Mouse (Mus musculus): ENCODE results near the gene Snrnp200. TPM values are rescaled to one million over a fixed set of nuclear protein-coding genes. Genes with fewer than 3 reads are reported as not detected.

Gene Snrnp200
- 19.7 and 31.8 TPM in 2 replicates for polyA plus RNA-seq (2012)

DNA sequence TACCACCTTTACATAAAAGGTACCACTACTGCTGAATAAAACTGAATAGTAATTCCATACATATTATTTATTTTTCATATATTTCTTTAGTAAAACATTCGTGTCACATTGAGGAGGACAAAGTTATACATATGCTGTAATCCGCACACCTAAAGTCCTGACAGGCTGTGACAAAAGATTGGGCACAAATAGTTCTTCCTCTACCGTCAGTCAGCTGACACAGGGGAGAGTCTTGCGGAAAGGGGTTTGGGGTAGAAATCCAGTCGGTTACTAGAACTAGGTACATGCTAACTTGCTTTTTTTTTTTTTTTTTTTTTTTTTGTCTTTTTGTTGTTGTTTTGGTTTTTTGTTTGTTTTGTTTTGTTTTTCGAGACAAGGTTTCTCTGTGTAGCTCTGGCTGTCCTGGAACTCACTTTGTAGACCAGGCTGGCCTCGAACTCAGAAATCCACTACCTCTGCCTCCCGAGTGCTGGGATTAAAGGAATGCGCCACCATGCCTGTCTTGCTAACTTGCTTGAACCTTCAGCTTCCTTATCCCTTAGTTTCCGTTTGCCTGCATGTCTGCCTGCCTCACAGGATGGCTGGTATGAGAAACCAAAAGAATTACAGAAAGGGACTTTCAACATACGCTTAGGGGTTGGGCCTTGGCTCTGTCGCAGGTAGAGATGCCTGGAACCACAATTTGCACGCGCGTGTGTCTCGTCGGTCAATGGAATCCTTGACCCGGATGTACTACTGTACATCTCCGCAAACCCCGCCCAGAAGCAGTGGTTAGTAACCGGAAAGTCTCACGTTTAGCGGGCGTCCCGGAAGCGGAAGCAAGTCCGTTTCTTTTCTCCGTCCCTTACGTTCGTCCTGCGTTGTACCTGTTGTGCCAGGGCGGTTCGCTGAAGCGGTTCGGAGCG lies at the start of gene Snrnp200, which contains the start of gene 1810024B03Rik:
Gene Snrnp200 (plus strand): TSS at position 840 of the 905 bp plus-strand sequence.
Gene 1810024B03Rik (minus strand): TSS at position 734 of the 905 bp plus-strand sequence.
- no peak for TF ChIP-seq GATA1 (IDR thresholded peaks at IDR 0.05; ENCODE audit: low read length)

DNA sequence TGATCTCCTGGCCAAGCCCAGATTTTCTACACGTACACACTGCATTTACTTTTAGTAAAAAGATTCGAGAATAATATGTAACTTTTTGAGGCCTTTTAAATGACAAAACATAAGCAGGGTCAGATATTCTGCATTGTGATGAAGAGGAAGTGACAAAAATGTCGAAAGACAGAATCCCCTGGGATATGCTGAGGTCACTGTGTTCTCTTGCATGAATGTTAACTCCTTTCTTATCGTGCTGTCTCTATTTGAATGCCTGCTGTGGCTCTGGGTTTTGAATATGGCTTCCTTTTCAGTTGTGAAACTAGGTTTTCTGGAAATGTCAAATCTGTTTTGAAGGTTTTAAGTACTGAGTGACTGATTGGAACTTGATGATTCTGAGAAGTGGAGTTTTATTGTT lies 42.5 kb upstream of the Snrnp200 start:
- no peak for TF ChIP-seq GATA1 (IDR thresholded peaks at IDR 0.05; ENCODE audit: low read length)

DNA sequence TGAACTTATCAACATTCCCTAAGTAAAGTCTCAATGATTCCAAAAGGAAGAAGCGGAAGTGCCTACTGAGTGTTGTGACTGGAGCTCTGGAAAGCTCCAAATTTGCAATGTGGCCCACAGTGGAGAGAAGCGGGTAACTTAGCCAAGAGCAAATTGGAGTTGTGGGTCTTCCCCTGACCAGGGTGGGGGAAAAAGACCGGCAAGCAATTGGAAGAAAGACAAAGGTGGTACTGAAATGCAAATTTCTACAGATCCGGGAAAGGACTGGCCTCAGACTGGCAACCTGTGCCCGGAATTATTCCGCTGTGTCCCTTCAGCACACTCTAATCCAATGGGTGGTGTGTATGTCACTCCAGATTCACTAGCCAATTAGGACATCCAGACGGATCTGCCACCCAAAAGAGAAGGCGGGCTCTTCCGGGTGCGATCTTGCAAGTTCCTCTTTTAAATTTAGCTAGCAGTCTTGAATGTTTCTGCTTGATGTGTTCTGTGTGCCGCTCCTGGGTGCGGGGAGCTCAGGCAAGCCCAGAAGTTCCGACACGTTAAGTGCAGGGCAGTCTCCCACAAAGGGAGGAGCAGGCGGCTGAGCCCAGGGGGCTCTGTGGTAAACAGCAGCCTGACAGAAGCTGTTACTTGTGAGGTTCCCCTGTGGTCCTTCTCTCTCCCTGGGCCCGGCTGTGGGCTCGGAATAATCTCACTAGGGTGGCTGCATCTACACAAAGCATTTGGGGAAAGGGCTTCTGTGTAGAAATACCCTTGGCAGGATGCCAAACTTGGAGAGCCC lies 25.4 kb upstream of the Snrnp200 start:
- no peak for TF ChIP-seq GATA1 (IDR thresholded peaks at IDR 0.05; ENCODE audit: low read length)

DNA sequence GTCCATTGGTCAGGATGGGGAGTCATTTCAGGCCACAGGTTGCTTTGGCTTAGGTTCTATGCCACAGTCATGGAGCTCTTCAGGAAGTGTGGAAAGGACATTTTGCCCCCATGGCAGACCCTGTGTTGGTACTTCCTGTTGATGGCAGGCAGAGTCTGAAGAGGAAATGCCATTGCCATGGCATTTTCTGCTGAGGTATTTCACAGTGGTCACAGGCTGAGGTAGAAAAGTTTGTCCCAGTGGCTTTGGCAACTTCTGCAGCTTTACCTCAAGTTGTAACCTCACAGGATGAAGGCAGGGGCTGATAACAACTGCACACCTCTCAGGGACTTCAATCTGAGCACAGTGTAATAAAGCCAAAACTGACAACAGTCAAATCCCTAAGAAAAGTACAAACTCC lies 18.6 kb upstream of the Snrnp200 start:
- no peak for TF ChIP-seq GATA1 (IDR thresholded peaks at IDR 0.05; ENCODE audit: low read length)

DNA sequence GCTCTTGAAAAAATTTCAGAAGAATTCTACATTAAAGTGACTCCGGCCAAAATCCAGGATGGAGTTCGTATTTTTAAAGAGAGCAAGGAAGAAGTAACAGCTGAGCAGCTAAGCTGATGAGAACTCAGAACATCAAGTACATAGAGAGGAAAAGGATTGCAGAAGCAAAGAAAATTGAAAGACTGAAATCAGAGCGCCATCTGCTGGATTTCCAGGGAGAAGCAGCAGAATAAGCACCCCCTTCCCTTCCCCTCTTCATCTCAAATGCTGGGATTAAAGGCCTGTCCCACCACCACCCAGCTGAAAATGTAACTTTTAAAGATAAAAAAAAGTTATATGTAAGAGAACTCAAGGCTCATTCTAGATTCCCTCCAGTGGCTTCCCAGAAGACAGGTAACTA lies 3.3 kb upstream of the Snrnp200 start:
- no peak for TF ChIP-seq GATA1 (IDR thresholded peaks at IDR 0.05; ENCODE audit: low read length)

DNA sequence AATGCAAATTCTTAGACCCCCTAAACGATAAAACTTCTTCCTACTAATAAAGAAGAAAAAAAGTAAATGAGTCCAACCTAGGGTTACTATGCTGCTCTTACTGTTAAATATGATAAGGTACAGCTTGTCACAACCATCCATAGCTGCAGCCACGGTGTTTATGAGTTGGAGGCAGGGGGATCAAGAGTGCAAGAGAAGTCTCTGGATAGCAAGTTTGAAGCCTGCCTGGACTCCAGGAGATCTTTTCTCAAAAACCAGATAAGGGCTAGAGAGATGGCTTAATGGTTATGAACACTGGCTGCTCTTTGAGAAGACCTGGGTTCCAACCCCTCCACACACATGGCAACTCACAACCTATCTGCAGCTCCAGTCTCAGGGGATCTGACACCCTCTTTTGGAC lies 1.3 kb upstream of the Snrnp200 start:
- no peak for TF ChIP-seq GATA1 (IDR thresholded peaks at IDR 0.05; ENCODE audit: low read length)

DNA sequence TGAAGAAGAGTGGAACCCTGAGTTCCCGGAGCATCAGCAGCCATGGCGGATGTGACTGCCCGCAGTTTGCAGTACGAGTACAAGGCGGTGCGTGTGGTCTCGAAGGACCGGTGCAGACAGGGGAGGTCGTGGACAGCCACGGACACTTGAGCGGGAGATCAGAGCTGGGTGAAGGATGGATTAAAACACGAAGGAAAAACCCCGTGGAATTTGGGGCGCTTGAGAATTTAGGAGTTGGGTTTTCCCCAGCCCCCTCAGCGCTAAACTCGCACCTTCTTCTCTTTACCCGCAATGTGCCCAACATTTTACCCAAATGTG lies 225 bp downstream of the Snrnp200 start:
- TF ChIP-seq GATA1 (IDR thresholded peaks at IDR 0.05; ENCODE audit: low read length), result no peak

DNA sequence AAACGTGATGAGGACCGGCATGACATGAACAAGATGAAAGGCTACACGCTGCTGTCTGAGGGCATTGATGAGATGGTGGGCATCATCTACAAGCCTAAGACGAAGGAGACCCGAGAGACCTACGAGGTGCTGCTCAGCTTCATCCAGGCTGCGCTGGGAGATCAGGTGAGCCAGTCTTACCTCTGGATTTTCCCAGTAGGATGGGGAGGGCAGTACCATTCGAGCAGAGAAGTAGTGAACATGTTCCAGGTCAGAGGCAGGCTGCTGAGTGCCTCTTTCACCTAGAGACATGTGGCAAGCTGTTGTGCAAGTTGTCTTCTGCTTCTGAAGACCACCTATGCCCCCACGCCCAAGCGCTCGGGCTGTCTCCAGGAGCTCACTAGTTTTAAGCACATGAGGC lies 2.5 kb downstream of the Snrnp200 start:
- no peak for TF ChIP-seq GATA1 (IDR thresholded peaks at IDR 0.05; ENCODE audit: low read length)

DNA sequence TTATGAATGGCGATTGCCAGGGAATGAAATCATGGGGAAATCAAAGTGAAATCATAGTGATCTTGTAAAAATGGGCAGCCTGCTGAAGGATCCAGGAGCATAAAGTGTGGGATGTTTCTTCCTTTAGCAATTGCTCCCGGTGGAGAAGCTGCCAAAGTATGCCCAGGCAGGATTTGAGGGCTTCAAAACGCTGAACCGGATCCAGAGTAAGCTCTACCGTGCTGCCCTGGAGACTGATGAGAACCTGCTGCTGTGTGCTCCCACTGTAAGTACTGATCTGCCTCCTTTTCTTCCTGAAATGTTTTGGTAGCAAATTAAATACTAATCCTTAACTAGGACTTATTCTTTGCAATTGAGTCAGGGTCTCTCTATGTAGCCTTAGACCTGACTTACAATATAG lies 9.6 kb downstream of the Snrnp200 start:
- no peak for TF ChIP-seq GATA1 (IDR thresholded peaks at IDR 0.05; ENCODE audit: low read length)

DNA sequence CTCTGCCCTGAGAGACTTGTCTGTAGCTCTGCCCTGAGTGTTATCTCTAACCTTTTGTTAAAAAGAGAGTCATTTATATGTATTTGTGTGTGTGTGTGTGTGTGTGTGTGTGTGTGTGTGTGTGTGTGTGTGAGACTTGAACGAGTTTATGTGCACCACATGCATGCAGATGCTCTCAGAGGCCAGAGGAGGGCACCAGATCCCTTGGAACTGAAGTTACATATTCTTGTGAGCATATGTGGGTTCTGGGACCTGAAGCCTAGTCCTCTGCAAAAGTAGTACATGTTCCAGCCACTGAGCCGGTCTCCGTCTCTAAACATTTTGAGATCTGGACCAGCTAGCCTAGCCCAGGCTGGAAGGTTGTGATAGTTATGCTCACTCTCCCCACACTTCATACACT lies 17.1 kb downstream of the Snrnp200 start:
- no peak for TF ChIP-seq GATA1 (IDR thresholded peaks at IDR 0.05; ENCODE audit: low read length)

DNA sequence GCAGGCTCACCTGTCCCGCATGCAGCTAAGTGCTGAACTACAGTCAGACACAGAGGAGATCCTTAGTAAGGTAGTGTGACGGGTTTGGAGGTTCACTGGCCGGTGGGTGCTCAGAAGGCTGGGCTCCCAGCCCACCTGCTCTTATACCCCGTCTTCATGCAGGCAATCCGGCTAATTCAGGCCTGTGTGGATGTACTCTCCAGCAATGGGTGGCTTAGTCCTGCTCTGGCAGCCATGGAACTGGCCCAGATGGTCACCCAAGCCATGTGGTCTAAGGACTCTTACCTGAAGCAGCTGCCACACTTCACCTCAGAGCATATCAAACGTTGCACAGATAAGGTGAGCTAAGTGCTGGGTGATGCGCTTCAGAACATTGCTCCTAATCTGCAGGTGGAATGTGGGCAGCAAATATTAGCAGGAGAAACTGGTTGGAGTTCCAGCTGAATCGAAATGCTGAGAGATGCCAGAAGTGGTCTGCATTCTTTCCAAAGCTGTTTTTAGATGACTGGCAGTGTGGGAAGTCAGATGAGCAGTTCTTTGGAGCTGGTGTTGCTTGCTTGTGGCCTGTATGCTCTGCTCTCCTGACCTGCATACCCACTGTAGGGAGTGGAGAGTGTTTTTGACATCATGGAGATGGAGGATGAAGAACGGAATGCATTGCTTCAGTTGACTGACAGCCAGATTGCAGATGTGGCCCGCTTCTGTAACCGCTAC lies 29.9 kb downstream of the Snrnp200 start:
- no peak for TF ChIP-seq GATA1 (IDR thresholded peaks at IDR 0.05; ENCODE audit: low read length)

DNA sequence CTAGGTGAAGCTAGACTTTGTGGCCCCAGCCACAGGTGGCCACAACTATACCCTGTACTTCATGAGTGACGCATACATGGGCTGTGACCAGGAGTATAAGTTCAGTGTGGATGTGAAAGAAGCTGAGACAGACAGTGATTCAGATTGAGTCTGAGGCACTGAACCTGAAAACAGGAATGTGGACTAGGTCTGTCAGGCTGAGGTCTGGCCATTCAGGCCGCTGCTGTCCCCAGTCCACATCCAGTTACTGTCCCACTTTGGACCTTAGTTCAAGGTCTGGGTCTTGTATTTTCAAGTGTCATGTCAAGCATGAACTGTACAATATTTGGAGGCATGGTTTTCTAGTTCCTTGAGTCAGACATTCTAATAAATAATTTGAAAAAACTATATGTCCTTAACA lies 31.9 kb downstream of the Snrnp200 start:
- no peak for TF ChIP-seq GATA1 (IDR thresholded peaks at IDR 0.05; ENCODE audit: low read length)

DNA sequence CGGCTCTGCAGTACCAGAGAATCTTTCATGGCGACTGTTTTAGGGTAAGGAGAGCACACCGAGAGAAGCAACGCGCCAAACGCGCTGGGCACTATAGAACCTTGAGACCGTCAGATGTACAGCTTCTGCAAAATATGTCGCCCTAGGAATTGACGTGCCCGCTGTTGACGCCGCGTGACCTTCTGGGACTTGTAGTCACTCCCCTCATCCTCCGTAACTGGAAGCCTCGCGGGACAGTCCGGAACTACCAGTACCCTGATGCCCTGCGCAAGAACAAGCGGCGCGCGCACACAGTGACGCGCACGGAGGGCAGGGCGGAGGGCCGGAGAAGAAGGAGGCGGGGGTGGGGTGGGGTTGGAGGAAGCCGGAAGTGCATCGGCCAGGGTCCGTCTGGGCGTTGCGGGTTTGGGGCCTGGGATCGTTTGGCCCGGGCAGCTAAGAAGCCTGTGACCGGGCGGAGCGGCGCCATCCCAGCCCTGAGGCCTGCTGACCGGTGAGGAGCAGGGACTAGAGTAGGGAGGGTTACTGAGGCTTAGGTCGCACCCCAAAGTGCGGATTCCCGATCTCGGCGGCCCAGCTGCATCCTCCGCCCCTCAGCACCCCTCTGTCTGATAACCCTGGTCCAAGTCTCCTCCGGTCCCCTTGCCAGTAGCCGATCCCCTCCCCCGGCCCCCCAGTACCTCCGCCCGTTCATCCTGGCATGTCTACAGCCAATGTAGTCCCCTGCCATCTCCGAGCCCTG lies 39.6 kb downstream of the Snrnp200 start, which contains the start of the genes Ciao1 and Tmem127:
Gene Ciao1 (minus strand): TSS at position 225 of the 742 bp plus-strand sequence.
Gene Tmem127 (plus strand): TSS at position 317 of the 742 bp plus-strand sequence.
- no peak for TF ChIP-seq GATA1 (IDR thresholded peaks at IDR 0.05; ENCODE audit: low read length)

DNA sequence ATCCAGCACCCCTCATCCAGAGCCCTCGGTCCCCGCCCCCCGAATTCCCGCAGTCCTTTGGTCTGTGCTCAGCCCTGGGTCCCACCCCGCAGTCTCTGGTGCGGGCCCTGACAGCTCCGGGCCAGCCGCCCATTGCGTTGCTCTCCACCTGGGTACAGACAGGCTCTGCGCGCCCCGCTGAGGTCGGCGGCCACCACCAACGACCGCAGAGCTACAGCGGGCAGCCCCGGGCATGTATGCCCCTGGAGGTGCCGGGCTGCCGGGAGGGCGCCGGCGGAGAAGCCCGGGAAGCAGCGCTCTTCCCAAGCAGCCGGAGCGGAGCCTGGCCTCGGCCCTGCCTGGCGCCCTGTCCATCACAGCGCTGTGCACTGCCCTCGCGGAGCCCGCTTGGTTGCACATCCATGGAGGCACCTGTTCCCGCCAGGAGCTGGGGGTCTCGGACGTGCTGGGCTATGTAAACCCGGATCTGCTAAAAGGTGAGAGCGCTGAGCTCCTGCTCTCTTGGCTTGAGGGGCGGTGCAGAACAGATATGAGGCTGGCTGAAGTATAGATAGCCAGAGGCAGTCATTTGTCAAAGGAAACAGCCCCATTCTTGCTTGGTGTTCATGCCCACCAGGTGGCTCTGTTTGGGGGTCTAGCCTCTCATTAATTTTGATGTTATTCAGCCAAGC lies 40.3 kb downstream of the Snrnp200 start:
- no peak for TF ChIP-seq GATA1 (IDR thresholded peaks at IDR 0.05; ENCODE audit: low read length)

Measured in G1E-ER4 (cell line).